Mouse (Mus musculus): ENCODE measurements around the gene Nkain4. TPM values are rescaled to one million over a fixed set of nuclear protein-coding genes. Genes with fewer than 3 reads are reported as not detected.

The Nkain4 gene
- total and polyA plus RNA-seq, 2 experiments from 2014 or later: 76.0 to 133 TPM

- H3K36me3 ChIP-seq (ENCODE audit: insufficient read depth, low read length): no peaks in the 10 kb centered on the region
These were observed 59.2 kb downstream of the Nkain4 start for GRCm38 (mm10) chr2:180895321-180895720.

GRCm38 (mm10) chr2:180894734-180895133 lies 59.8 kb downstream of the Nkain4 start:
- Histone ChIP-seq H3K9me3 (ENCODE audit: low read length) (no peaks in the 10 kb centered on the region), H3K27me3 (ENCODE audit: insufficient read depth, low read length) (peaks cover 13% of the 10 kb centered on the region; the same call in 1 of the 2 replicates), H3K9ac (replicated peaks; ENCODE audit: low read length) (peak overlapping the region; percentile 91), H3K4me1 (ENCODE audit: insufficient read depth, low read length) (peaks cover 7% of the 10 kb centered on the region; the same call in 1 of the 2 replicates), H3K4me3 (ENCODE audit: low read length) (peak overlapping the region; percentile 67), H3K36me3 (ENCODE audit: insufficient read depth, low read length) (no peaks in the 10 kb centered on the region), H3K4me2 (ENCODE audit: low read depth, low read length) (peak overlapping the region; percentile 69), H3K27ac (peak overlapping the region; percentile 98)
- ATAC-seq (peak; percentile 64), DNase-seq (ENCODE audit: low spot score) (peak; percentile 95)
- WGBS: under 1% methylated on average over 13 of the region's 13 CpGs
- TF ChIP-seq CTCF (IDR thresholded peaks at IDR 0.05; ENCODE audit: low read depth): peak; percentile 94

More at GRCm38 (mm10) chr2:180895321-180895720, 59.2 kb downstream of the Nkain4 start:
- Histone ChIP-seq H3K4me3 (ENCODE audit: low read length) (peak overlapping the region; percentile 67), H3K27ac (peak overlapping the region; percentile 98), H3K27me3 (ENCODE audit: insufficient read depth, low read length) (peaks cover 13% of the 10 kb centered on the region; the same call in 1 of the 2 replicates), H3K4me1 (ENCODE audit: insufficient read depth, low read length) (0 out of 2 replicates have a peak, but pooled peaks cover under 1% of the 10 kb centered on the region), H3K9me3 (ENCODE audit: low read length) (no peaks in the 10 kb centered on the region), H3K4me2 (ENCODE audit: low read depth, low read length) (peak overlapping the region; percentile 69), H3K9ac (replicated peaks; ENCODE audit: low read length) (peak overlapping the region; percentile 91; the same call in 1 of the 2 replicates)
- TF ChIP-seq CTCF (IDR thresholded peaks at IDR 0.05; ENCODE audit: low read depth): no peak
- ATAC-seq (no peak), DNase-seq (ENCODE audit: low spot score) (no peak)
- WGBS: 40% methylated on average over 3 of the region's 3 CpGs

- under 1% methylated on average over 54 of the region's 57 CpGs for WGBS
- peak; percentile 67 for DNase-seq (ENCODE audit: low spot score)
These were observed 60.4 kb downstream of the Nkain4 start for GRCm38 (mm10) chr2:180894029-180894623.

GRCm38 (mm10) chr2:180893537-180894028 lies 60.9 kb downstream of the Nkain4 start:
- DNase-seq (ENCODE audit: low spot score): peak; percentile 61
- peak overlapping the region; percentile 69 for H3K4me2 ChIP-seq (ENCODE audit: low read depth, low read length)
- H3K36me3 ChIP-seq (ENCODE audit: insufficient read depth, low read length): no peaks in the 10 kb centered on the region
- H3K4me1 ChIP-seq (ENCODE audit: insufficient read depth, low read length): peaks cover 8% of the 10 kb centered on the region; the same call in 1 of the 2 replicates
- H3K9ac ChIP-seq (replicated peaks; ENCODE audit: low read length): peak overlapping the region; percentile 91
- 1% methylated on average over 31 of the region's 50 CpGs for WGBS
- peak overlapping the region; percentile 67 for H3K4me3 ChIP-seq (ENCODE audit: low read length)
- no peak for ATAC-seq
- H3K9me3 ChIP-seq (ENCODE audit: low read length): no peaks in the 10 kb centered on the region
- H3K27me3 ChIP-seq (ENCODE audit: insufficient read depth, low read length): peaks cover 13% of the 10 kb centered on the region; the same call in 1 of the 2 replicates
- no peak for TF ChIP-seq CTCF (IDR thresholded peaks at IDR 0.05; ENCODE audit: low read depth)
- peak overlapping the region; percentile 98 for H3K27ac ChIP-seq

More at GRCm38 (mm10) chr2:180894029-180894623, 60.4 kb downstream of the Nkain4 start:
- TF ChIP-seq CTCF (IDR thresholded peaks at IDR 0.05; ENCODE audit: low read depth): no peak
- Histone ChIP-seq H3K27ac (peak overlapping the region; percentile 98), H3K4me1 (ENCODE audit: insufficient read depth, low read length) (peaks cover 8% of the 10 kb centered on the region; the same call in 1 of the 2 replicates), H3K27me3 (ENCODE audit: insufficient read depth, low read length) (peaks cover 13% of the 10 kb centered on the region; the same call in 1 of the 2 replicates), H3K4me2 (ENCODE audit: low read depth, low read length) (peak overlapping the region; percentile 69), H3K9me3 (ENCODE audit: low read length) (no peaks in the 10 kb centered on the region), H3K36me3 (ENCODE audit: insufficient read depth, low read length) (no peaks in the 10 kb centered on the region), H3K4me3 (ENCODE audit: low read length) (peak overlapping the region; percentile 67), H3K9ac (replicated peaks; ENCODE audit: low read length) (peak overlapping the region; percentile 91)
- peak; percentile 18 for ATAC-seq

- ATAC-seq: peak; percentile 67
- no peak for TF ChIP-seq CTCF (IDR thresholded peaks at IDR 0.05; ENCODE audit: low read depth)
- H3K27me3 ChIP-seq (ENCODE audit: insufficient read depth, low read length): peaks cover 13% of the 10 kb centered on the region; the same call in 1 of the 2 replicates
- no peaks in the 10 kb centered on the region for H3K9me3 ChIP-seq (ENCODE audit: low read length)
- peak overlapping the region; percentile 91 for H3K9ac ChIP-seq (replicated peaks; ENCODE audit: low read length)
- peaks cover 8% of the 10 kb centered on the region; the same call in 1 of the 2 replicates for H3K4me1 ChIP-seq (ENCODE audit: insufficient read depth, low read length)
- WGBS: under 1% methylated on average over 82 of the region's 97 CpGs
- H3K27ac ChIP-seq: peak overlapping the region; percentile 98
- DNase-seq (ENCODE audit: low spot score): peak; percentile 95
- peak overlapping the region; percentile 69 for H3K4me2 ChIP-seq (ENCODE audit: low read depth, low read length)
- H3K4me3 ChIP-seq (ENCODE audit: low read length): peak overlapping the region; percentile 67
- H3K36me3 ChIP-seq (ENCODE audit: insufficient read depth, low read length): no peaks in the 10 kb centered on the region
These were observed 61.5 kb downstream of the Nkain4 start for GRCm38 (mm10) chr2:180892841-180893521.

GRCm38 (mm10) chr2:180891835-180892323 lies 62.6 kb downstream of the Nkain4 start:
- H3K36me3 ChIP-seq (ENCODE audit: insufficient read depth, low read length): no peaks in the 10 kb centered on the region
- peak overlapping the region; percentile 91 for H3K9ac ChIP-seq (replicated peaks; ENCODE audit: low read length)
- TF ChIP-seq CTCF (IDR thresholded peaks at IDR 0.05; ENCODE audit: low read depth): no peak
- peak overlapping the region; percentile 67 for H3K4me3 ChIP-seq (ENCODE audit: low read length)
- H3K27me3 ChIP-seq (ENCODE audit: insufficient read depth, low read length): peaks cover 13% of the 10 kb centered on the region; the same call in 1 of the 2 replicates
- H3K4me1 ChIP-seq (ENCODE audit: insufficient read depth, low read length): peaks cover 8% of the 10 kb centered on the region; the same call in 1 of the 2 replicates
- no peaks in the 10 kb centered on the region for H3K9me3 ChIP-seq (ENCODE audit: low read length)
- 11% methylated on average over 9 of the region's 9 CpGs for WGBS
- no peak for DNase-seq (ENCODE audit: low spot score)
- H3K4me2 ChIP-seq (ENCODE audit: low read depth, low read length): peak overlapping the region; percentile 69
- no peak for ATAC-seq
- H3K27ac ChIP-seq: peak overlapping the region; percentile 98
